ENCODE assay signal across 8 mouse cellular contexts in the genomic region with DNA sequence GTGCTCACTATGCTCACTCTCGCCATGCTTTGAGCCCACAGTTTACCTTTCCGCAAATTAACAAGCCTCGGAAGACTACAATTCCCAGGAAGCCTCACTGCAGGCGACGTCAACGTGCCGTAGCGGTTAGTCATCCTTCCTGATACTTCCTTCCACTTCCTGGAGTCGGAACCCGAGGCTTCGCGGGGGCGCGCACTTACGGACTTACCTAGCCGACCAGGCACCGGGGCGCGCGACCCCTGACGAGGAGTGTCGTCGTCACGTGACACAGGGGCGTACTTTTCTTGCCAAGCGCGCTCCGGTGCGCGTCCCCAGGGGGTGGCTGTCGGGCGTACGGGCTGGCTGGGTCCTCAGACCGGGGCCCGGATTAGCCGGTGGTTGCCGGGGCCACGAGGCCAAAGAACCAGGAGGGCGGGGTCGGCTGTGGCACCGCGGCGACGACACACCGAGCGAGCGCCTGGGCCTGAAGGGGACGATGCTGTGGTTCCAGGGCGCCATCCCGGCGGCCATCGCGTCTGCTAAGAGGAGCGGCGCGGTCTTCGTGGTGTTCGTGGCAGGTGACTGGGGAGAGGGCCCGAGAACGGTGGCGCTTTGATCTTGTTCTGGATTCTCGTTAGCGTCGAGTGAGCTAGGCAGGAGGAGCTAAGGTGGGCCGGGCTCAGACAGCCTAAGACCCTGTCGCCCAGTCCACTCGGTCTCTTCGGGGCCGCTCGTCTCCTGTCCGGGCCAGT. TPM values are rescaled to one million over a fixed set of nuclear protein-coding genes. Genes with fewer than 3 reads are reported as not detected.
DNase-seq lines count a peak whose midpoint lies in the region; ATAC-seq and TF ChIP-seq lines count a peak whose summit lies in the region.

No protein-coding gene starts in this region.

- no peaks in the 10 kb centered on the region for H3K27me3 ChIP-seq in C2C12 (ENCODE audit: control insufficient read depth, insufficient read depth, insufficient read length)
- no peaks in the 10 kb centered on the region for H3K27me3 ChIP-seq in erythroblast, embryonic 14.5 days (ENCODE audit: control insufficient read depth)
- no peaks in the 10 kb centered on the region for H3K27me3 ChIP-seq in heart, embryonic 11.5 days (ENCODE audit: control insufficient read depth, insufficient read depth, low read length)
- H3K27me3 ChIP-seq in kidney, embryonic 16.5 days (ENCODE audit: insufficient read depth, low read length) = no peaks in the 10 kb centered on the region
- H3K27me3 ChIP-seq in liver, adult 2 months (ENCODE audit: control insufficient read depth, insufficient read depth, low read length) = no peaks in the 10 kb centered on the region
- no peaks in the 10 kb centered on the region for H3K27me3 ChIP-seq in myocyte (ENCODE audit: control insufficient read depth, insufficient read depth, insufficient read length)
- no peaks in the 10 kb centered on the region for H3K27me3 ChIP-seq in splenic B cell, adult 2 months (ENCODE audit: control insufficient read depth, insufficient read depth, low read length, poor library complexity, severe bottlenecking)

- H3K9ac ChIP-seq in heart, embryonic 11.5 days (ENCODE audit: low read depth, low read length) = peak overlapping the region; percentile 88
- peak overlapping the region; percentile 89 for H3K9ac ChIP-seq in kidney, embryonic 16.5 days (replicated peaks; ENCODE audit: low read length)
- H3K9ac ChIP-seq in liver, adult 2 months (ENCODE audit: low read depth, low read length) = peak overlapping the region; percentile 90

- H3K4me2 ChIP-seq in heart, embryonic 11.5 days = peak overlapping the region; percentile 85
- peak overlapping the region; percentile 92 for H3K4me2 ChIP-seq in kidney, embryonic 16.5 days (replicated peaks; ENCODE audit: low read depth, low read length)
- peak overlapping the region; percentile 78 for H3K4me2 ChIP-seq in myocyte (ENCODE audit: low read depth)

- H3K4me1 ChIP-seq in erythroblast, embryonic 14.5 days (ENCODE audit: control insufficient read depth) = peaks cover 31% of the 10 kb centered on the region
- peaks cover 4% of the 10 kb centered on the region; the same call in 1 of the 2 replicates for H3K4me1 ChIP-seq in heart, embryonic 11.5 days (ENCODE audit: control insufficient read depth, insufficient read depth, low read length)
- peaks cover 13% of the 10 kb centered on the region for H3K4me1 ChIP-seq in kidney, embryonic 16.5 days (ENCODE audit: insufficient read depth, low read length)
- H3K4me1 ChIP-seq in liver, adult 2 months (ENCODE audit: control insufficient read depth, insufficient read depth, low read length) = peaks cover 1% of the 10 kb centered on the region; the same call in 1 of the 2 replicates

- no peak for TF ChIP-seq CTCF in C2C12 (IDR thresholded peaks at IDR 0.05; ENCODE audit: control insufficient read depth, insufficient read depth, insufficient read length)
- TF ChIP-seq CTCF in brain, embryonic 14.5 days (IDR thresholded peaks at IDR 0.05; ENCODE audit: borderline replicate concordance, extremely low read depth, insufficient read depth, insufficient read length) = no peak
- TF ChIP-seq CTCF in liver, adult 2 months (IDR thresholded peaks at IDR 0.05; ENCODE audit: low read depth, low read length) = no peak

- peak; percentile 91 for ATAC-seq in heart, embryonic 11.5 days (replicated peaks; ENCODE audit: insufficient number of reproducible peaks, low FRiP score, low TSS enrichment)
- ATAC-seq in kidney, embryonic 16.5 days (ENCODE audit: low FRiP score, low TSS enrichment) = peak; percentile 95

- H3K79me2 ChIP-seq in C2C12 (ENCODE audit: control insufficient read depth, insufficient read depth) (peaks cover 50% of the 10 kb centered on the region), myocyte (ENCODE audit: control insufficient read depth, insufficient read depth) (peaks cover 45% of the 10 kb centered on the region)
- peaks cover 13% of the 10 kb centered on the region; the same call in 1 of the 2 replicates for H3K79me2 ChIP-seq in liver, adult 2 months (ENCODE audit: control insufficient read depth, insufficient read depth, low read length)

- H3K27ac ChIP-seq in heart, embryonic 11.5 days (ENCODE audit: low read depth, low read length) = peak overlapping the region; percentile 90
- H3K27ac ChIP-seq in kidney, embryonic 16.5 days (ENCODE audit: low read length) = peak overlapping the region; percentile 92
- peak overlapping the region; percentile 78 for H3K27ac ChIP-seq in liver, adult 2 months (replicated peaks; ENCODE audit: insufficient read depth, low read depth, low read length)

- no peaks in the 10 kb centered on the region for H3K9me3 ChIP-seq in erythroblast, embryonic 14.5 days (ENCODE audit: control insufficient read depth, low read length)
- H3K9me3 ChIP-seq in heart, embryonic 11.5 days (replicated peaks; ENCODE audit: control insufficient read depth, low read length) = no peaks in the 10 kb centered on the region
- no peaks in the 10 kb centered on the region for H3K9me3 ChIP-seq in kidney, embryonic 16.5 days (ENCODE audit: low read length)

- peaks cover 36% of the 10 kb centered on the region for H3K79me3 ChIP-seq in C2C12 (ENCODE audit: low read depth)

- H3K4me3 ChIP-seq in C2C12 (ENCODE audit: insufficient read depth, poor library complexity, severe bottlenecking) = peak overlapping the region; percentile 74
- peak overlapping the region; percentile 93 for H3K4me3 ChIP-seq in erythroblast, embryonic 14.5 days (replicated peaks)
- H3K4me3 ChIP-seq in heart, embryonic 11.5 days (ENCODE audit: low read depth, low read length) = peak overlapping the region; percentile 81
- H3K4me3 ChIP-seq in kidney, embryonic 16.5 days (ENCODE audit: low read length) = peak overlapping the region; percentile 85
- H3K4me3 ChIP-seq in liver, adult 2 months (ENCODE audit: insufficient read depth, low read depth, low read length) = peak overlapping the region; percentile 86
- peak overlapping the region; percentile 85 for H3K4me3 ChIP-seq in myocyte

- TF ChIP-seq POLR2A in brain, embryonic 14.5 days (IDR thresholded peaks at IDR 0.05; ENCODE audit: borderline replicate concordance, extremely low read depth, insufficient read depth, insufficient read length, poor library complexity, severe bottlenecking) = peak; percentile 50; the same call in 1 of the 2 replicates
- TF ChIP-seq POLR2A in liver, adult 2 months (IDR thresholded peaks at IDR 0.05; ENCODE audit: extremely low read depth, insufficient read depth, low read length) = peak; percentile 71
- peak; percentile 62 for TF ChIP-seq POLR2A in myocyte (IDR thresholded peaks at IDR 0.05; ENCODE audit: insufficient read length, low read depth)

- DNase-seq in brain, embryonic 14.5 days (ENCODE audit: low read depth) = peak; percentile 99
- DNase-seq in liver, adult 2 months (ENCODE audit: extremely low read depth, low read depth, low spot score) = peak; percentile 95
- peak; percentile 98 for DNase-seq in splenic B cell, adult 2 months (ENCODE audit: low read depth, low spot score)

- H3K36me3 ChIP-seq in C2C12 (ENCODE audit: control insufficient read depth, insufficient read depth) = no peaks in the 10 kb centered on the region
- H3K36me3 ChIP-seq in erythroblast, embryonic 14.5 days (ENCODE audit: control insufficient read depth) = peaks cover 5% of the 10 kb centered on the region
- no peaks in the 10 kb centered on the region for H3K36me3 ChIP-seq in heart, embryonic 11.5 days (ENCODE audit: control insufficient read depth, insufficient read depth, low read length)
- no peaks in the 10 kb centered on the region for H3K36me3 ChIP-seq in kidney, embryonic 16.5 days (ENCODE audit: insufficient read depth, low read length)
- H3K36me3 ChIP-seq in liver, adult 2 months (ENCODE audit: control insufficient read depth, insufficient read depth, low read length) = 0 out of 2 replicates have a peak, but pooled peaks cover 2% of the 10 kb centered on the region
- H3K36me3 ChIP-seq in myocyte (ENCODE audit: control insufficient read depth, insufficient read depth) = peaks cover 4% of the 10 kb centered on the region
- 0 out of 2 replicates have a peak, but pooled peaks cover 2% of the 10 kb centered on the region for H3K36me3 ChIP-seq in splenic B cell, adult 2 months (ENCODE audit: control insufficient read depth, insufficient read depth, low read length, poor library complexity, severe bottlenecking)

- under 1% methylated on average over 71 of the region's 71 CpGs for WGBS in heart, embryonic 11.5 days (ENCODE audit: insufficient replicate concordance)
- under 1% methylated on average over 71 of the region's 71 CpGs for WGBS in kidney, embryonic 16.5 days
- under 1% methylated on average over 71 of the region's 71 CpGs for WGBS in liver, adult 2 months

- H3ac ChIP-seq in C2C12 (ENCODE audit: control insufficient read depth, insufficient read length, low read depth) = peak overlapping the region; percentile 85
- H3ac ChIP-seq in myocyte (ENCODE audit: control insufficient read depth, insufficient read length) = peak overlapping the region; percentile 85

TF ChIP-seq in C2C12, 6 proteins besides CTCF, POLR2A, EP300 and RAD21:
- TF ChIP-seq FOSL1 (IDR thresholded peaks at IDR 0.05; ENCODE audit: insufficient read depth, low read length, poor library complexity, severe bottlenecking) (no peak), MYOG (IDR thresholded peaks at IDR 0.05; ENCODE audit: control insufficient read depth, extremely low read depth, insufficient read length) (no peak), MAX (IDR thresholded peaks at IDR 0.05) (peak; percentile 28), CEBPB (IDR thresholded peaks at IDR 0.05; ENCODE audit: low read depth) (no peak), MYOD1 (IDR thresholded peaks at IDR 0.05; ENCODE audit: control insufficient read depth, insufficient read length, low read depth) (no peak), USF1 (IDR thresholded peaks at IDR 0.05; ENCODE audit: low read depth) (peak; percentile 92)

TF ChIP-seq in myocyte, 11 proteins besides CTCF, POLR2A, EP300 and RAD21 (continues in another document):
- TF ChIP-seq MAX (IDR thresholded peaks at IDR 0.05; ENCODE audit: low read depth) (no peak), CEBPB (IDR thresholded peaks at IDR 0.05; ENCODE audit: insufficient read depth, poor library complexity, severe bottlenecking) (no peak), TCF12 (IDR thresholded peaks at IDR 0.05; ENCODE audit: insufficient read depth, poor library complexity, severe bottlenecking) (no peak), TCF3 (IDR thresholded peaks at IDR 0.05; ENCODE audit: insufficient read length, low read depth) (no peak), E2F4 (IDR thresholded peaks at IDR 0.05; ENCODE audit: insufficient read depth) (no peak), MYOG (IDR thresholded peaks at IDR 0.05; ENCODE audit: control insufficient read depth in 1 of 3, insufficient read depth in 1 of 3, insufficient read length in 2 of 3, low read depth in 2 of 3) (no peak)

RNA-seq across cellular contexts. Expression of gene Ubxn4, which starts 0.4 kb away (rescaled TPM):
- polyA plus RNA-seq in C2C12 (2012; fragmentation: generic; extraction: Trizol) (22.0 TPM), myocyte (2012; fragmentation: generic; extraction: Trizol) (30.1 TPM)
- polyA plus RNA-seq in brain, embryonic 14.5 days (2012; rRNA removed) = 46.6 and 51.6 TPM in 2 replicates
- polyA plus RNA-seq in erythroblast, embryonic 14.5 days (2012) = 1.3 and 1.6 TPM in 2 replicates
- polyA plus RNA-seq in heart, embryonic 11.5 days (2014; fragmentation: Nextera tagmentation; extraction: Ambion mirVana) = 59.4 and 62.4 TPM in 2 replicates
- 56.5 and 66.8 TPM in 2 replicates for polyA plus RNA-seq in kidney, embryonic 16.5 days (2015; fragmentation: Nextera tagmentation; extraction: Ambion mirVana)
- total RNA-seq in liver, adult 2 months (2014; rRNA removed) = 40.1 and 41.0 TPM in 2 replicates
- 21.4 and 26.2 TPM in 2 replicates for polyA plus RNA-seq in liver, adult 2 months (2012; rRNA removed)

Comparison
In these comparisons a context has a peak if more than half of its experiments do, and no peak if none do; other contexts are left out.
1. Peak in every context shown above with its lines: DNase-seq, ATAC-seq, H3K4me3 ChIP-seq and H3K27ac ChIP-seq.